Mouse (Mus musculus) adrenal gland (tissue): ENCODE measurements at regions not wholly inside any gene's neighbourhood (a gene's known extent, or its start where the extent isn't known, plus 50 kb on each side); places are given as distances from the start of the nearest gene placed in this dataset.

Experiments used
- intact Hi-C: fragments of 180-260 bp; cut with DNase I; formaldehyde crosslinking; loops from one replicate; pipeline ENCODE4 v1.15.1; 2025

- intact Hi-C loops: loop anchor here (10.0 kb wide), 1 partner anchor 47 kb away; no protein-coding TSS in a partner anchor
Measured at GRCm38 (mm10) chr15:85658101-85658885, 76.0 kb upstream of the Wnt7b start.

- intact Hi-C loops: no loop called here
Measured at GRCm38 (mm10) chr15:85660528-85661392, 74.0 kb upstream of the Ppara start.

GRCm38 (mm10) chr15:85661393-85661690, 73.4 kb upstream of the Ppara start:
- intact Hi-C loops: no loop called here

DNA sequence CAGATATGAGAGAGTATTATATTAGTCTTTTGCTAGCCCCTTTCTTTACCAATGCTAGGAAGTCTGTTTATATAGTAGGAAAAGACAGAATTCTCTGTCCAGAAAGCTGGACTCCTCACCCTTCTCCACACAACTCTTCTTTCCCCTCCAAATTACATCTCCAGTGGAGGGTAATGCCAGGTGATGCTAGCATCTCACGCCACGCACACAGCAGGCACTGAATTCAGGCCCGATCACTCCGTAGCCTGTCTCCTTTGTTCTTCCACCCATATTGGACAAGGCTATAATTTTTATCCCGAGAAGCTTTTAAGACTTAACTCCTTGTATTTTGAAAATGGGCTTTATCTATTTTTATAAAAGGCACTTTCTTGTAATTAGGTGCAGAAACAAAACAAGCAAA, 73.0 kb upstream of the Ppara start:
- intact Hi-C loops: no loop called here

GRCm38 (mm10) chr15:85662271-85662670, 72.5 kb upstream of the Ppara start:
- intact Hi-C loops: no loop called here

DNA sequence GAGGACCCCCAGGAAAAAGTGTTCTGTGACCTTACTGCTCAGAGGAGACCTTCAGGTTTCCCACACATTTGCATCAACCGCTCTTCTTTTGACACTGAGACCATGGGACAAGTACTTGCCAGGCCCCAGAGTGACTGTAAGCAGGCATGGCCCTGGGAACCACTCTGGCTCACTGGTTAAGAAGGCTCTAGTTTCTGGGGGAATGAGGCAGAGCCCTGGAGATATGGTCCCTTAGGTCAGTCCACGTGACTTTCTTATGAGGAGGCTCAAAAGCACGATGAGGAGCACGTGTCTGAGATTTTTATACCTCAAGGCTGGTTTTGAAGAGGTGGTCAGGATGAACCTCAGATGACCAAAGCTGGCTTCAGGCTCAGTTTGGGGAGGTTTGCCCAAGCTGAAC, 72.1 kb upstream of the Ppara start:
- intact Hi-C loops: no loop called here

DNA sequence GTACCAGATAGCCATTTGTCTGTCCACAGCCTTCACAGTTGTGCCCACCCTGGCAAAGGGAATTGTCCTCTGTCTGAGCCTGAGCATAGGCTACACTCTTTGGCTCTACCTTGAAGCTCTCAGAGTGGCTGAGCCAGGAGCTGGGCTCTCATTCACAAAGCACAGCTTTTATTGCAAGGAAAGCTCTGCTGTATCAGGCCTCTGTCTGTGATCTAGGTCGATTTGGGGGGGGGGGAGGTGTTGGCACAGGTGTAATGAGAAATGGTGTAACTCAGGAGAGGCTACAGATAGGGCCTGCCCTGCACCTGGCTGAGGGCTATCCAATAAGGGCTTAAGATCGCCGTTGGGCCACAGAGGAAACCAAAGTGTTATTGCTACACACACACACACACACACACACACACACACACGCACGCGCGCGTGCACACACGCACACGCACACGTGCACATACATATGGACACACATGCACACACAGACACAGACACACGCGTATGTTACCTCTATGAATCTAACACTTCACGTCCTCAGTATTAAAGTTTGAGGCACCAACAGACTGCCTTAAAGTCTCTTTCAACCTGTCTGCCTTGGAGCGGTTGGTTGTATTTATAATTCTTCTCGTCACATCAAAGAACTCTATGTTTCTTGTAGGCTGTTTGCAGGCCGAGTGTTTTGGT, 70.9 kb upstream of the Ppara start:
- intact Hi-C loops: no loop called here

DNA sequence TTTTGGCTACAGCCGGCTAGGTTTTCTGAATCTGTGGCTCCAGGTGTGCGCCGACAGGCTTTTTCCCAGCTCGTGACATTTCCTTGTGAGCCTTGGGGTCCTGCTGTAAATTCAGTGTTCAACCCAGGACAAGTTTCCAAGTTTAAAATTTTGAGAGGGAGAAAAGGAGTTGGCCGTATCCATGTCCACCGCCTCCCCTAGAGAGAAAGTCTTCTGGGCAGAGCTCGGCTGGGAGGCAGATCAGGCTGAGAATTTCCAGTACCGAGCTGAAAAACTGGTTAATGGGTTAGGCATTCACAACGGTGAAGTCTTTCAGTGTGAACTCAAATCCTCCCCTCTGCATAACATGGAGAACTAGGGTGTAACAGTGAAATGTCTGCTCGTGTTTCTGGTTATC, 70.4 kb upstream of the Ppara start:
- intact Hi-C loops: no loop called here

- intact Hi-C loops: no loop called here
Measured at GRCm38 (mm10) chr15:85665181-85665821, 69.5 kb upstream of the Ppara start.

- intact Hi-C loops: no loop called here
Measured at GRCm38 (mm10) chr15:85666496-85666895, 68.3 kb upstream of the Ppara start.

DNA sequence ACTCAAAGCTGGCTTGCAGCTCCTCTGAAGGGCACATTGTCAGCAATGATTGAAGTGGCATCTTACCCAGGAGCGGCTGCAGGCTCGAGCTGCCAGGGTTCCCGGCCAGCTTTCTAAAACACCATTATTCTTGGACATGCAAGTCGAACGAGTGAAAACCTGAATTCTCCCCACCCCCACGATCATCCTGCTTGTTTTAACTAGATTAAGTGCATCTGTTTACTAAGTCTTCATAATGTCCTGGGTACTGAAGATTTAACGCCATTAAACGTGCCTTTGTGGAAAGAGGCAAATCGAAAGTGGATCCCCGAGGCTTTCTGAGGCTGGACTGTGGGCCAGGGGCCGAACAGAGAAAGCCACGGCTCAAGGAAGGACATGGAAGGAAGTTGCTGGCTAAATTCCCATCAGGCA, 67.4 kb upstream of the Ppara start:
- intact Hi-C loops: no loop called here

GRCm38 (mm10) chr15:85667906-85668590, 66.7 kb upstream of the Ppara start:
- intact Hi-C loops: no loop called here

GRCm38 (mm10) chr15:85668871-85669651, 65.7 kb upstream of the Ppara start:
- intact Hi-C loops: no loop called here

GRCm38 (mm10) chr15:85669652-85670175, 65.1 kb upstream of the Ppara start:
- intact Hi-C loops: loop anchor here (5.0 kb wide), 2 partner anchors 38 to 57 kb away; no protein-coding TSS in a partner anchor

- intact Hi-C loops: loop anchor here (5.0 kb wide), 2 partner anchors 37 to 58 kb away; no protein-coding TSS in a partner anchor
Measured at GRCm38 (mm10) chr15:85670176-85670788, 64.5 kb upstream of the Ppara start.

DNA sequence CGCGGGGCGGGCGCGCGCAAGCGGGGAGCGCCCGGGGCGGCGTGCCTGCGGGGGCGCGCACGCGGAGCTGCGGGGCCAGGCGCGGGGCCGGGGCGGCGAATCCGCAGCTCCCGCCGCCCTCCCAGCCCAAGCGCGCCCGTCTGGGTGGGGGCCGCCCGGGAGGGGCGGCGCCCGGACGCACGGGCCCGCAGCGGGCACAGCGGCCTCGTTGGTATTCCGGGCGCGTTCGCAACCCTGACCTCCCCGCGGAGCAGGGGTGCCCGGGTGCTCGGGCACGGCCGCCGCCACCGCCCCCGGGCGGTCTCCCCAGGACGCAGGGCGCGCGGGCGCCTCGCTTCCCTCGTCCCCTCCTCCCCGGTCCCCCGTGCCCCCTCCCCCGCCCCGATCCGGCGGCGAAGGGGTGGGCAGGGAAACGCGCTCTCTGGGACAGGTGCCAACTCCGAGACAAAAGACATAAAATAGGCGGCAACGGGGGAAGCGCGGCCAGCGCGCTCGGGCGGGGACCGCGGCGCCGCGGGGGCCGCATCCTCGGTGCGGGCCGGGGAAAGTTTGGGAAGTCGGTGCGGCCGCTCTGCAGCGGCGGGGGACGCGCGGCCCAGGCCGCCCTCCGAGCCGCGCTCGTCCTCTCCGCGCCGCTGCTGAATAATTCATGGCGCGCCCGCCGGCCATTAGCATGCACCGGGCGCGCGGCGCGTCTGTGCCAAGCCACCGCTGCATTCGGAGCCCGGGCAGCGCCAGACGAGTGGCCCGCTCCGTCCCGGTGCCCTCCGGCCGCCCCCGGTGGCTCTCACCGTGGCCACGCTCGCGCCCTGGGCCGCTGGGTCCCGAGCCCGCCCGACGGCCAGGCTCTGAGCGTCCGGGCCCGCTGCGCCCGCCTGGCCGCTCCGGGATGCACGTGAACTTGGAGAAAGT, 63.7 kb upstream of the Ppara start:
- intact Hi-C loops: loop anchor here (5.0 kb wide), 2 partner anchors 36 to 59 kb away; no protein-coding TSS in a partner anchor

DNA sequence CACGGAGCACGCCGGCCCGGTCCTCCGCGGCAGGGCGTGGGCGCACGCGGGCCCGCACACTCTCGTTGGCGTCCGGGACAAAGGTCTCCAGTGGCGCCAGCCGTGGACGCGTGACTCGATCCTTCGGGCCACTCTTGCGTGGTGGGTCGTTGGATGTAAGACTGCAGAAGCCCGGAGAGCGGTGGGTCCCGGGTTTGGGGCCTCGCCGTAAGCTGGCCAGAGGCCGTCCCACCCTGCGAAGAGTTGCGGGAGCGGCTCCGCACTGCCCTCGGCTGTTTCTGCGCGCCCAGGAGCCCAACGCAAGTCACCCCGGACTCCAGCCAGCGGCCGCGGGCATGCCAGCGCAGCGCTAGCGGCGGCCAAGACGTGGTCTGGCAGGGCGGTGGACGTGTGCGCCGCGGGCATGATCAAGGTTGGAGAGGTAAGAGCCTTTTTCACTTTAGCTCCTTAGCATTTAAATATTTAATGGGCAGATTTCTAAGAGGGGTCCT, 63.0 kb upstream of the Ppara start:
- intact Hi-C loops: loop anchor here (5.0 kb wide), 2 partner anchors 36 to 59 kb away; no protein-coding TSS in a partner anchor

- intact Hi-C loops: loop anchor here (5.0 kb wide), 2 partner anchors 35 to 60 kb away; no protein-coding TSS in a partner anchor
Measured at GRCm38 (mm10) chr15:85672376-85672775, 62.4 kb upstream of the Ppara start.
